Mouse (Mus musculus): ENCODE results near the gene Cyp2d10.

Gene Cyp2d10

DNA sequence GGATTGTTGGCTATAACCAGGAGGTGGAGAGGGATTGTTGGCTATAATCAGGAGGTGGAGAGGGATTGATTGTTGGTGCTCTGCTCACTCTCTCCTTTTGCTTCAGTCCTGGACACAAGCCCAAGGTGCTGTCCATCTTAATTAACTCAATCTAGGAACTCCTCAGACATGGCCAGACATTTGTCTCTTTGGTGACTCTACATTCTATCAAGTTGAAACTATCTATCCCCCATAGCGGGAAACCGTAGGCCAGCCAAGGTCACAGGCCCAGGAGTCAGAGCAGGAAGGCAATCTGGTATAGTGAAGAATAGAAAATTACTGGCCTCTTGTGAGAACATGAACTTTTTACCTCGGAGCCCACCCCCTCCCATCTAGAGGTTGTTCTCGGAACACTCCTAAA is 44.8 kb downstream of the Cyp2d10 start:
- no peak for DNase-seq (ENCODE audit: extremely low read depth, insufficient read length, low spot score)

- no peak for DNase-seq (ENCODE audit: extremely low read depth, insufficient read length, low spot score)
These were observed 45.5 kb downstream of the Cyp2d10 start for GRCm38 (mm10) chr15:82361459-82362018.

DNA sequence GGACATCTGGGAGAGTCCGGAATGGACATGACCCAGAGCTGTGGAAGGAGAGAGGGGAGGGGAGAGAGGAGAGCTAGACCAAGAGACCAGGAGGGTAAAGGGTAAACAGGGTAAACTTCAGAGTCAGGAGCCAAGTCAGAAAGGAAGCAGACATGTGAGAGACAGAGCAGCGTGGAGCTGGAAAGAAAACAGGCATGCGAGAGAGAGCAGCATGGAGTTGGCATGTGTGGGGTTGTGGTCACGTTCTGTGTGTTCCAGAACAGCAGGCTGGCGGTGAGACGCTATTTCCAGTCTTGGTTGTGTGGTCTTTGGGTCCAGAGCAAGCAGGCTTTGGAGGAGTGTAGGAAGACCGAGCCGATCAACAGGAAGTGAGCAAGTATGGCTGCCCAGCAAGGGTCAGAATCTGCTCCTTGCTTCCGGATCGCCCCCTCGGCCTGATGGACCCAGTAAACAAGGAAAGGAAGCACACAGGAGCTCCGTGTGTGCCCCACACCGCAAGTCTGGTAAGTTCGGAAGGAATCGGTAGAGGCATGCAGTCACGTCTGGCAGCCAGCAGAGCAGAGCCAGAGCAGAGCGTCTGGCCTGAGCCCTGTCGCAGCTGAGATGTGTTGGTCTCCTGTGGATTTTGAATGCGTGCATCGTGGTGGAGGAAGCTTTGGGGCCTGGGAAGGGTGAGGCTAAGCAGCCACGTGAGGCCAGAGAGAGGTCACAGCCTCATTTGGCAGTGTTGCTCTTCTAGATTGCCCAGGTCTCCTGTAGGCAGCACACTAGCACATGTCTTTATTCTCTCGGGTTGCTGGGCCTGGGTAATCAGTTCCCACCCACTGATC is 48.3 kb downstream of the Cyp2d10 start:
- no peak for DNase-seq (ENCODE audit: extremely low read depth, insufficient read length, low spot score)

- peak; percentile 99 for DNase-seq (ENCODE audit: extremely low read depth, insufficient read length, low spot score)
These were observed 52.7 kb downstream of the Cyp2d10 start, which contains the start of gene Ndufa6 for GRCm38 (mm10) chr15:82354126-82354945. Ndufa6 (minus strand) TSS chr15:82354322.

DNA sequence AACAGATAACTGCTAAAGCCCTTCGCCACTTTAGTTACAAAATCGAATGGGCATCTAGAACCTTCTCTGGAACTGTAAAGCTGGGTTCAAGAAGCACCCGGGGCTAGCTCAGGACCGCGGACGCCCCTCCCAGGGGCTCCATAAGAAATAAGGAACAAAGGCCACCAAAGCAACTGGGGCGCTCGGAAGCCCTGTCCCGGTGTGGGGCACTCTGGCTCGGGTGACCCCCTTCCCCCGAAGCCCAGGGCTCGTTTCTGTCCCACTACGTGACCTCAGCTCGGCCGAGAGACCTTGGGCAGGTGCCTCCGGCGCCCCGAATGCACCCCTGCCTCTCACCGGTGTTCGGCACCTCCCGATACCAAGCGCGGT is 53.3 kb downstream of the Cyp2d10 start:
- no peak for DNase-seq (ENCODE audit: extremely low read depth, insufficient read length, low spot score)

- DNase-seq (ENCODE audit: extremely low read depth, insufficient read length, low spot score), result no peak
These were observed 53.8 kb downstream of the Cyp2d10 start for GRCm38 (mm10) chr15:82353078-82353744.

Data from 3134 (cell line).